Mouse (Mus musculus) liver, embryonic 14.5 days (tissue): ENCODE results near the gene Tmprss2. TPM values are rescaled to one million over a fixed set of nuclear protein-coding genes. Genes with fewer than 3 reads are reported as not detected.

Source experiments
- ATAC-seq: fragments of 200-750 bp; cut with Nextera tagmentation; 2 replicates; pipeline ENCODE4 v1.8.0; 2017; ENCODE audit warnings: moderate number of reproducible peaks, mild to moderate bottlenecking, moderate library complexity; ENCODE audit not compliant: insufficient read depth
- DNase-seq, 3 experiments: peaks; one replicate each; pipeline ENCODE4 v3.0.0-alpha.2; 2012 to 2013; ENCODE audit warnings: low read depth in 3 of 3, low spot score in 3 of 3
- H3K27ac ChIP-seq: fragments of 300-500 bp; sonication (generic); 2 replicates; pipeline ENCODE4 v1.5.1; 2014; ENCODE audit warnings: moderate library complexity, mild to moderate bottlenecking, control low read depth, inconsistent platforms
- H3K27me3 ChIP-seq: fragments of 300-500 bp; sonication (generic); 2 replicates; pipeline ENCODE4 v1.6.1; 2014; ENCODE audit warnings: mild to moderate bottlenecking, low read length, moderate library complexity; ENCODE audit not compliant: control insufficient read depth, insufficient read depth
- H3K36me3 ChIP-seq: fragments of 300-500 bp; sonication (generic); replicated peaks from 2 replicates; pipeline ENCODE4 v1.6.1; 2014; ENCODE audit warnings: low read depth; ENCODE audit not compliant: control insufficient read depth, insufficient read depth
- H3K4me1 ChIP-seq, 2 experiments: fragments of 200-500 bp in 1 of 2; fragments of 300-500 bp in 1 of 2; sonication (generic) in 1 of 2; replicated peaks; 2 replicates each; pipeline ENCODE4 v1.6.1; 2012 to 2014; ENCODE audit warnings: antibody characterized with exemption in 1 of 2, inconsistent platforms in 1 of 2, low read length in 1 of 2; ENCODE audit not compliant: control insufficient read depth in 2 of 2, insufficient read depth in 2 of 2
- H3K4me2 ChIP-seq: fragments of 300-500 bp; sonication (generic); 2 replicates; pipeline ENCODE4 v1.6.1; 2014; ENCODE audit warnings: low read depth, mild to moderate bottlenecking, control low read depth, moderate library complexity
- H3K4me3 ChIP-seq, 2 experiments: fragments of 200-500 bp in 1 of 2; fragments of 300-500 bp in 1 of 2; sonication (generic) in 1 of 2; 2 replicates each; pipeline ENCODE4 v1.5.1; 2012 to 2014; ENCODE audit warnings: low read depth in 2 of 2, low read length in 2 of 2, mild to moderate bottlenecking in 2 of 2, control low read depth in 1 of 2, inconsistent platforms in 1 of 2, moderate library complexity in 1 of 2; ENCODE audit not compliant: insufficient read depth in 1 of 2
- H3K9ac ChIP-seq: fragments of 300-500 bp; sonication (generic); replicated peaks from 2 replicates; pipeline ENCODE4 v1.6.1; 2014; ENCODE audit warnings: mild to moderate bottlenecking, control low read depth, moderate library complexity
- H3K9me3 ChIP-seq: fragments of 300-500 bp; sonication (generic); 2 replicates; pipeline ENCODE4 v1.6.1; 2016; ENCODE audit warnings: low read length, mixed read lengths; ENCODE audit not compliant: control insufficient read depth
- CTCF ChIP-seq: IDR thresholded peaks from 2 replicates; pipeline ENCODE4 v1.5.1; 2016; ENCODE audit warnings: antibody characterized with exemption, low read depth, control low read depth
- EP300 ChIP-seq: IDR thresholded peaks from 2 replicates; pipeline ENCODE4 v1.6.1; 2016; ENCODE audit warnings: antibody characterized with exemption, low read depth
- WGBS: fragments of 180-500 bp; shearing (Covaris S2); extraction: QIAGEN DNeasy Blood & Tissue Kit; methylation state at CpG from one replicate; pipeline ENCODE4 v1.1.7; 2014; ENCODE audit not compliant: insufficient replicate concordance; 5-methylcytosine and 5-hydroxymethylcytosine counted together
- polyA plus RNA-seq, 2 experiments: library from polyadenylated mRNA; depleted of rRNA in 1 of 2; stranded (reverse) in 1 of 2; unstranded in 1 of 2; fragments of >200 nt; fragmentation: Nextera tagmentation in 1 of 2; extraction: Ambion mirVana in 1 of 2; gene quantifications; 2 replicates each; pipeline versions ENCODE4 v1.2.1 to v1.2.3; 2012 to 2014

Tmprss2 gene
- polyA plus RNA-seq, 2 experiments = 2.9 to 3.4 TPM

DNA sequence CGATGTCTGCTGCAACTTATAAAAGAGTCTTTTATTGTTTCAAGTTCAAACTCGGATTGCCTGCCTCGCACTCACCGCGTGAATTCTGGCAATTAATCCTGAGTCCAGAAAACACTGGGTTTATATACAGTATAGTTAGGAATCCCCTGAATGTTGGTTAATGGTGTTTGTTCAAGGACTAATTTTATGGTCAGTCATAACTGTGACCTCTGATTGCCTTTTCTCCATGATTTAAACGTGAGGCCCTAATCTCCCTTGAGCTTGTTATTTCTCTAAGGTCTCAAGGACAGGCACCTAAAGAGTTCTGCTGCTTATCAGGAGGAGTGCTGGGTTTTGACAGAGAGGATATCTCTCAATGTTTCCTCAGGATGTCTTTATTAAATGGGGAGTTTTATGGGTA, 89.0 kb downstream of the Tmprss2 start:
- DNase-seq = no peak
- Histone ChIP-seq H3K27me3 (no peaks in the 10 kb centered on the region), H3K9me3 (no peaks in the 10 kb centered on the region), H3K4me3 (no peak overlapping the region), H3K36me3 (no peaks in the 10 kb centered on the region), H3K4me1 (no peaks in the 10 kb centered on the region), H3K27ac (no peak overlapping the region), H3K4me2 (no peak overlapping the region), H3K9ac (no peak overlapping the region)
- no peak for ATAC-seq
- TF ChIP-seq CTCF = no peak
- 66% methylated on average over 6 of the region's 6 CpGs for WGBS

DNA sequence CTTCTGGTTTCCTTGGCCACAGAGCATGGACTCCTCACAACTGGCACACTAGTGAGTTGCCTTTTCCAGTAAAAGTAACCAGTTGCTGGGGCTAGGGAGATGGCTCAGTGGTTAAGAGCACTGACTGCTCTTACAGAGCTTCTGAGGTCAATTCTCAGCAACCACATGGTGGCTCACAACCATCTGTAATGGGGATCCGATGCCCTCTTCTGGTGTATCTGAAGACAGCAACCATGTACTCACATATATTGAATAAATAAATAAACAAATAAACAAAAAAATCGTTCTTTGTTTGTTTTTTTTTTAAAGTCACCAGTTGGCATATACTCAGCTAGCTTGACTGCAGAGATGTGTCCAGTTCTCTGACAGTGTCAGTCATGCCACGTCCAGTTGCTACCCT, 94.7 kb downstream of the Tmprss2 start:
- Histone ChIP-seq H3K27ac (no peak overlapping the region), H3K4me2 (no peak overlapping the region), H3K9me3 (no peaks in the 10 kb centered on the region), H3K4me3 (no peak overlapping the region), H3K36me3 (no peaks in the 10 kb centered on the region), H3K27me3 (no peaks in the 10 kb centered on the region), H3K9ac (no peak overlapping the region), H3K4me1 (no peaks in the 10 kb centered on the region)
- 51% methylated on average over 3 of the region's 3 CpGs for WGBS
- TF ChIP-seq EP300 = no peak
- TF ChIP-seq CTCF = no peak
- DNase-seq (no peak), ATAC-seq (no peak)

Other genes starting within 250 kb of the Tmprss2 start
- 0.29 and 0.46 TPM in 2 replicates for gene Mx1, start 148.3 kb downstream of the Tmprss2 start, polyA plus RNA-seq (2012; rRNA removed)
- 0.16 and 0.48 TPM in 2 replicates for gene Mx1, start 148.3 kb downstream of the Tmprss2 start, polyA plus RNA-seq (2014; fragmentation: Nextera tagmentation; extraction: Ambion mirVana)
- not detected in 2 replicates for gene Fam3b, start 96.4 kb downstream of the Tmprss2 start, polyA plus RNA-seq (2012; rRNA removed)
- gene Fam3b, start 96.4 kb downstream of the Tmprss2 start, polyA plus RNA-seq (2014; fragmentation: Nextera tagmentation; extraction: Ambion mirVana) = 0.14 TPM in 1 of 2 replicates, not detected in the other
- 1.2 and 1.4 TPM in 2 replicates for gene Ripk4, start 152.6 kb upstream of the Tmprss2 start, polyA plus RNA-seq (2012; rRNA removed)
- gene Ripk4, start 152.6 kb upstream of the Tmprss2 start, polyA plus RNA-seq (2014; fragmentation: Nextera tagmentation; extraction: Ambion mirVana) = 1.8 and 2.4 TPM in 2 replicates
- gene Prdm15, start 240.7 kb upstream of the Tmprss2 start, polyA plus RNA-seq (2012; rRNA removed) = 2.3 and 3.4 TPM in 2 replicates
- gene Prdm15, start 240.7 kb upstream of the Tmprss2 start, polyA plus RNA-seq (2014; fragmentation: Nextera tagmentation; extraction: Ambion mirVana) = 1.7 and 2.7 TPM in 2 replicates